Mouse (Mus musculus) CH12.LX (cell line): Measurements from ENCODE around the gene Foxf2. TPM values are rescaled to one million over a fixed set of nuclear protein-coding genes. Genes with fewer than 3 reads are reported as not detected.

Experiments
- DNase-seq: peaks from one replicate; pipeline ENCODE4 v3.0.0-alpha.2; 2013; ENCODE audit errors: extremely low read depth
- H3K27ac ChIP-seq: 2 replicates; pipeline ENCODE4 v1.5.1; 2012; ENCODE audit warnings: low read depth, mild to moderate bottlenecking, control low read depth, moderate library complexity; ENCODE audit not compliant: insufficient read depth
- H3K27me3 ChIP-seq: replicated peaks from 2 replicates; pipeline ENCODE3; 2012; ENCODE audit warnings: inconsistent platforms
- H3K36me3 ChIP-seq, 2 experiments: replicated peaks in 1 of 2; 2 replicates each; pipeline versions ENCODE3 to v1.6.1; 2012; ENCODE audit warnings: inconsistent platforms in 1 of 2, low read length in 1 of 2, mild to moderate bottlenecking in 1 of 2, mixed read lengths in 1 of 2, moderate library complexity in 1 of 2; ENCODE audit not compliant: control insufficient read depth in 1 of 2, insufficient read depth in 1 of 2
- H3K4me1 ChIP-seq, 2 experiments: 2 replicates each; pipeline ENCODE4 v1.6.1; 2012; ENCODE audit warnings: inconsistent platforms in 1 of 2, moderate library complexity in 1 of 2; ENCODE audit not compliant: insufficient read depth in 2 of 2, control insufficient read depth in 1 of 2
- H3K4me2 ChIP-seq: 2 replicates; pipeline ENCODE4 v1.6.1; 2012; ENCODE audit warnings: low read depth, mild to moderate bottlenecking, control low read depth; ENCODE audit not compliant: poor library complexity, insufficient read depth, severe bottlenecking
- H3K4me3 ChIP-seq, 3 experiments: fragments of 150-350 bp in 1 of 3; sonication (generic) in 1 of 3; replicated peaks in 1 of 3; 2 replicates each; pipeline versions ENCODE3 to v1.5.1; 2011 to 2012; ENCODE audit warnings: low read depth in 2 of 3, low read length in 2 of 3, mild to moderate bottlenecking in 2 of 3, moderate library complexity in 2 of 3, control low read depth in 1 of 3, improper control_type of control experiment in 1 of 3, inconsistent platforms in 1 of 3, mixed read lengths in 1 of 3; ENCODE audit not compliant: poor library complexity in 1 of 3
- H3K79me2 ChIP-seq: replicated peaks from 2 replicates; pipeline ENCODE4 v1.6.1; 2012; ENCODE audit warnings: mild to moderate bottlenecking, moderate library complexity; ENCODE audit not compliant: control insufficient read depth, poor library complexity, insufficient read depth, severe bottlenecking; ENCODE audit errors: extremely low read depth
- H3K9ac ChIP-seq: 2 replicates; pipeline ENCODE4 v1.6.1; 2012; ENCODE audit warnings: low read depth, mild to moderate bottlenecking, control low read depth, moderate library complexity; ENCODE audit not compliant: insufficient read depth
- H3K9me3 ChIP-seq: replicated peaks from 2 replicates; pipeline ENCODE3; 2012; ENCODE audit warnings: low read length, inconsistent platforms, mixed read lengths
- BHLHE40 ChIP-seq: IDR thresholded peaks from 2 replicates; pipeline ENCODE4 v1.6.1; 2011; ENCODE audit warnings: mild to moderate bottlenecking, low read depth, low read length, improper control_type of control experiment
- CHD2 ChIP-seq: IDR thresholded peaks from 2 replicates; pipeline ENCODE4 v1.6.1; 2011; ENCODE audit warnings: low read length, improper control_type of control experiment
- CTCF ChIP-seq, 2 experiments: IDR thresholded peaks in 1 of 2; conservative IDR thresholded peaks in 1 of 2; 2 replicates each; pipeline ENCODE4 v1.5.1; 2011 to 2012; ENCODE audit warnings: low read depth in 2 of 2, low read length in 2 of 2, improper control_type of control experiment in 1 of 2, inconsistent platforms in 1 of 2, mild to moderate bottlenecking in 1 of 2, moderate library complexity in 1 of 2
- E2F4 ChIP-seq: IDR thresholded peaks from 2 replicates; pipeline ENCODE4 v1.6.1; 2011; ENCODE audit warnings: low read depth, low read length, improper control_type of control experiment; ENCODE audit not compliant: insufficient replicate concordance
- ELF1 ChIP-seq: IDR thresholded peaks from 2 replicates; pipeline ENCODE4 v1.6.1; 2014; ENCODE audit warnings: low read depth, mild to moderate bottlenecking, inconsistent platforms, low read length, improper control_type of control experiment
- EP300 ChIP-seq: IDR thresholded peaks from 2 replicates; pipeline ENCODE4 v1.6.1; 2011; ENCODE audit warnings: low read length, improper control_type of control experiment
- ETS1 ChIP-seq: conservative IDR thresholded peaks from 2 replicates; pipeline ENCODE4 v1.6.1; 2012; ENCODE audit warnings: low read depth, mild to moderate bottlenecking, inconsistent platforms, low read length, improper control_type of control experiment, moderate library complexity
- HCFC1 ChIP-seq: IDR thresholded peaks from 2 replicates; pipeline ENCODE4 v1.6.1; 2012; ENCODE audit warnings: low read depth, mild to moderate bottlenecking, inconsistent platforms, low read length, improper control_type of control experiment
- IRF4 ChIP-seq: IDR thresholded peaks from 2 replicates; pipeline ENCODE4 v1.6.1; 2014; ENCODE audit warnings: low read depth, mild to moderate bottlenecking, inconsistent platforms, low read length, improper control_type of control experiment
- JUND ChIP-seq: conservative IDR thresholded peaks from 2 replicates; pipeline ENCODE4 v1.6.1; 2011; ENCODE audit warnings: low read depth, low read length, improper control_type of control experiment
- KAT2A ChIP-seq: IDR thresholded peaks from 2 replicates; pipeline ENCODE4 v1.6.1; 2012; ENCODE audit warnings: low read length, improper control_type of control experiment, inconsistent platforms; ENCODE audit not compliant: insufficient replicate concordance
- MAFK ChIP-seq: IDR thresholded peaks from 2 replicates; pipeline ENCODE4 v1.6.1; 2011; ENCODE audit warnings: low read length, improper control_type of control experiment; ENCODE audit not compliant: insufficient replicate concordance
- MAZ ChIP-seq: IDR thresholded peaks from 2 replicates; pipeline ENCODE4 v1.6.1; 2012; ENCODE audit warnings: low read depth, mild to moderate bottlenecking, inconsistent platforms, low read length, improper control_type of control experiment, moderate library complexity
- MEF2A ChIP-seq: IDR thresholded peaks from 2 replicates; pipeline ENCODE4 v1.6.1; 2014; ENCODE audit warnings: low read depth, mild to moderate bottlenecking, inconsistent platforms, low read length, improper control_type of control experiment, borderline replicate concordance
- MXI1 ChIP-seq: IDR thresholded peaks from 2 replicates; pipeline ENCODE4 v1.6.1; 2011; ENCODE audit warnings: mild to moderate bottlenecking, low read depth, low read length, improper control_type of control experiment
- MYC ChIP-seq: IDR thresholded peaks from 2 replicates; pipeline ENCODE4 v1.6.1; 2011; ENCODE audit warnings: low read depth, mild to moderate bottlenecking, improper control_type of control experiment, low read length
- NELFE ChIP-seq: IDR thresholded peaks from 2 replicates; pipeline ENCODE4 v1.6.1; 2011; ENCODE audit warnings: low read depth, low read length, improper control_type of control experiment
- NRF1 ChIP-seq: IDR thresholded peaks from 2 replicates; pipeline ENCODE4 v1.6.1; 2014; ENCODE audit warnings: low read depth, mild to moderate bottlenecking, inconsistent platforms, low read length, improper control_type of control experiment, moderate library complexity
- PAX5 ChIP-seq: IDR thresholded peaks from 2 replicates; pipeline ENCODE4 v1.6.1; 2012; ENCODE audit warnings: low read length, inconsistent platforms, mixed read lengths
- RAD21 ChIP-seq: IDR thresholded peaks from 2 replicates; pipeline ENCODE4 v1.6.1; 2011; ENCODE audit warnings: low read depth, mild to moderate bottlenecking, low read length, improper control_type of control experiment, moderate library complexity
- RCOR1 ChIP-seq: conservative IDR thresholded peaks from 2 replicates; pipeline ENCODE4 v1.6.1; 2012; ENCODE audit warnings: low read depth, mild to moderate bottlenecking, inconsistent platforms, low read length, improper control_type of control experiment
- SIN3A ChIP-seq: IDR thresholded peaks from 2 replicates; pipeline ENCODE4 v1.6.1; 2012; ENCODE audit warnings: low read length, improper control_type of control experiment, inconsistent platforms
- SMC3 ChIP-seq: IDR thresholded peaks from 2 replicates; pipeline ENCODE4 v1.6.1; 2011; ENCODE audit warnings: low read depth, low read length, improper control_type of control experiment
- TBP ChIP-seq: conservative IDR thresholded peaks from 2 replicates; pipeline ENCODE4 v1.6.1; 2011; ENCODE audit warnings: low read depth, low read length, improper control_type of control experiment
- TCF12 ChIP-seq: IDR thresholded peaks from 2 replicates; pipeline ENCODE4 v1.6.1; 2014; ENCODE audit warnings: low read depth, mild to moderate bottlenecking, inconsistent platforms, low read length, improper control_type of control experiment
- UBTF ChIP-seq: IDR thresholded peaks from 2 replicates; pipeline ENCODE4 v1.6.1; 2012; ENCODE audit warnings: low read depth, mild to moderate bottlenecking, inconsistent platforms, low read length, improper control_type of control experiment, moderate library complexity
- USF1 ChIP-seq: IDR thresholded peaks from 2 replicates; pipeline ENCODE4 v1.6.1; 2014; ENCODE audit warnings: low read depth, mild to moderate bottlenecking, inconsistent platforms, low read length, improper control_type of control experiment
- ZC3H11A ChIP-seq: IDR thresholded peaks from 2 replicates; pipeline ENCODE4 v1.6.1; 2012; ENCODE audit warnings: low read depth, mild to moderate bottlenecking, inconsistent platforms, low read length, improper control_type of control experiment
- ZKSCAN1 ChIP-seq: IDR thresholded peaks from 2 replicates; pipeline ENCODE4 v1.6.1; 2012; ENCODE audit warnings: low read depth, inconsistent platforms, low read length, improper control_type of control experiment, borderline replicate concordance
- ZMIZ1 ChIP-seq: IDR thresholded peaks from 2 replicates; pipeline ENCODE4 v1.6.1; 2012; ENCODE audit warnings: low read depth, mild to moderate bottlenecking, inconsistent platforms, low read length, improper control_type of control experiment
- ZNF384 ChIP-seq: IDR thresholded peaks from 2 replicates; pipeline ENCODE4 v1.6.1; 2012; ENCODE audit warnings: low read depth, low read length, improper control_type of control experiment, inconsistent platforms
- dilution Hi-C: fragments of 300-500 bp; cut with MboI; formaldehyde crosslinking; loops from 2 replicates; pipeline ENCODE4 v1.14.3; 2020; ENCODE audit warnings: low sequenced_read_pairs; ENCODE audit not compliant: extremely low pct_unique_long_range_greater_than_20kb, extremely low pct_ligation_motif_present
- in situ Hi-C: fragments of 300-500 bp; cut with MboI; formaldehyde crosslinking; loops from 3 replicates; pipeline ENCODE4 v1.14.3; 2019; ENCODE audit warnings: low sequenced_read_pairs, low pct_ligation_motif_present, low pct_unique_long_range_greater_than_20kb, mixed read lengths
- polyA plus RNA-seq: library from polyadenylated mRNA; unstranded; fragments of >175 nt; gene quantifications from 2 replicates; pipeline ENCODE4 v1.2.1, GENCODE M21; 2012; ENCODE audit warnings: low read depth; ENCODE audit not compliant: insufficient read length
- total RNA-seq, 2 experiments: library from RNA; depleted of rRNA; stranded (reverse); fragments of 300-350 nt in 1 of 2; fragments of >200 nt in 1 of 2; gene quantifications; 2 replicates each; pipeline ENCODE4 v1.2.3; 2012 to 2014

Gene Foxf2
- total and polyA plus RNA-seq, 3 experiments, result not detected

- Histone ChIP-seq H3K79me2 (no peaks in the 10 kb centered on the region), H3K4me2 (no peak overlapping the region), H3K4me1 (peaks cover 10 to 46% of the 10 kb centered on the region in 2 experiments), H3K4me3 (no peak overlapping the region), H3K9me3 (no peaks in the 10 kb centered on the region), H3K9ac (no peak overlapping the region), H3K27me3 (no peaks in the 10 kb centered on the region), H3K36me3 (no peaks in the 10 kb centered on the region), H3K27ac (no peak overlapping the region)
- dilution Hi-C loops (no loop called here), in situ Hi-C loops (no loop called here)
- no peak for TF ChIP-seq MAFK
- TF ChIP-seq ZNF384, result no peak
- TF ChIP-seq SIN3A, result peak; percentile 24; the same call in 1 of the 2 replicates
- no peak for TF ChIP-seq MXI1
- peak; percentile 34 for TF ChIP-seq RAD21
- TF ChIP-seq CTCF (conservative IDR thresholded peaks at IDR 0.05 in 1 of 2, IDR thresholded peaks at IDR 0.05 in 1 of 2; ENCODE audit: low read depth in 2 of 2, low read length in 2 of 2), result peak in 1 of 2 experiments; percentile 64; a peak in 2 of 4 replicates
- peak; percentile 35 for TF ChIP-seq SMC3
- no peak for TF ChIP-seq ZKSCAN1
- no peak for DNase-seq
Measured at GRCm38 (mm10) chr13:31656249-31656648, 30.6 kb downstream of the Foxf2 start.

DNA sequence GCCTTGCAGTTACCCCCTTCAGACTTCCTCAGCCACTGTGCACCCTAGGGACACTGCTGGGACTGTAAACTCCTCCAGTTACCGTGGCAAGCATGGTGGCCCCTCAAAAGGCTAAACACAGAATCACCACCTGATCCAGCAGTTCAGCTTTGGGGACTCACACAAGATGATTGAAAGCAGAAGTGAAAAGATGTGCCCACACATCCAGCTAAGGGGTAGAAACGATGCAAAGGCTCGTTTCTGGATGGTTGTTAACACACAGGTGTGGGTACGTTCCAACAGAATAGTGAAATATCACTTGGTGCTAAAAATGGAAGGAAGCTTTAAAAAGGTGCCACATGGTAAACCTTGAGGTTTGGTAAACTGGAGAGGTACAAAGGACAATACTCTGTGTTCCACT lies 32.6 kb downstream of the Foxf2 start:
- dilution Hi-C loops, result no loop called here
- in situ Hi-C loops, result no loop called here
- Histone ChIP-seq H3K79me2 (no peaks in the 10 kb centered on the region), H3K4me2 (peak overlapping the region; percentile 81), H3K36me3 (no peaks in the 10 kb centered on the region), H3K27me3 (no peaks in the 10 kb centered on the region), H3K9me3 (no peaks in the 10 kb centered on the region), H3K27ac (peak overlapping the region; percentile 71), H3K4me1 (peaks cover 14 to 64% of the 10 kb centered on the region in 2 experiments), H3K4me3 (peak overlapping the region in 1 of 3 experiments; percentile 30), H3K9ac (no peak overlapping the region; the same call in 1 of the 2 replicates)
- DNase-seq, result peak; percentile 84
- TF ChIP-seq ELF1 (no peak), KAT2A (no peak), E2F4 (no peak), MAFK (peak; percentile 24; the same call in 1 of the 2 replicates), RAD21 (no peak), SIN3A (no peak), MXI1 (peak; percentile 47; the same call in 1 of the 2 replicates), ZNF384 (no peak), USF1 (no peak), PAX5 (no peak), NELFE (no peak), RCOR1 (no peak), ZC3H11A (no peak), ZKSCAN1 (no peak), MAZ (no peak; the same call in 1 of the 2 replicates), MEF2A (no peak), MYC (no peak), ZMIZ1 (no peak), TBP (no peak; the same call in 1 of the 2 replicates), JUND (0 out of 2 replicates have a peak, but pooled peaks have one; percentile 12), HCFC1 (no peak), EP300 (peak; percentile 91), CTCF (conservative IDR thresholded peaks at IDR 0.05 in 1 of 2, IDR thresholded peaks at IDR 0.05 in 1 of 2; ENCODE audit: low read depth in 2 of 2, low read length in 2 of 2) (no peak), NRF1 (no peak), IRF4 (peak; percentile 75), BHLHE40 (peak; percentile 65), UBTF (no peak), CHD2 (0 out of 2 replicates have a peak, but pooled peaks have one; percentile 34), TCF12 (peak; percentile 67), ETS1 (peak; percentile 53)
